Comparison of ENCODE assay signal across 1 mouse cellular context in the genomic region with DNA sequence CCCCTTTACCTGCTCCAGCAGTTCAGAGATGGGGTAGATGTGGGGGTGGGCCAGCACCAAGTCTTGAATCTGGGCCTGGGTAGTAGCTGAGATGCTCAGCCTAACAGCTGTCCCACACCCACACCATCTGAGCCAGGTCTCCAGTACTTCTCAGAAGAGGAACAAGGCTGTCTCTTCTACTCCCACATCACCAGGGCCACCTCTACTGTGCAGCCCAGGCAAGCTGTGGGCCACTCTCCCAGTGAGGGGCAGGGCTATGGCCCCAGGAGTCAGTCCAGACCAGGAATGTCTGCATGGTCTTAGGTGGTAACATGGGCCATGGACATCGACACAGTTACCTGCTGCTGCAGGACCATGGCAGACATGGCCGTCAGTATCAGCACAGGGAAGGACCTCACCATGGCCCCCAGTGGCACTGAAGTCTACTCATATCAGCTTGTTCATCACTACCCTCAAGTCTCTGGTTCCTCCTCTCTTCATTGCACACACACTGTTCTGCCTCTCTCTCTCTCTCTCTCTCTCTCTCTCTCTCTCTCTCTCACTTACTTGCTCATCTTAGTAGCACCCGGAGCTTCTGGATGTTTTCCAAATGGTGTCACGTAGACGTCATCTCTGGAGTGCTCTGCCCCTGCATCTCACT.
TF ChIP-seq lines count a peak whose summit lies in the region.

No protein-coding gene starts in this region.

TF ChIP-seq in MEL, 35 proteins besides CTCF, POLR2A, EP300 and RAD21 (continued from another document):
- TF ChIP-seq TAL1 (IDR thresholded peaks at IDR 0.05; ENCODE audit: low read length) = no peak
- TF ChIP-seq ZKSCAN1 (IDR thresholded peaks at IDR 0.05; ENCODE audit: low read depth, low read length) = no peak
- no peak for TF ChIP-seq MAFK (IDR thresholded peaks at IDR 0.05; ENCODE audit: borderline replicate concordance, low read depth, low read length)
- TF ChIP-seq TCF12 (IDR thresholded peaks at IDR 0.05; ENCODE audit: low read depth, low read length) = peak; percentile 56; the same call in 1 of the 2 replicates
- no peak for TF ChIP-seq ZNF384 (IDR thresholded peaks at IDR 0.05; ENCODE audit: low read depth, low read length)
- TF ChIP-seq CHD1 (IDR thresholded peaks at IDR 0.05; ENCODE audit: low read depth, low read length) = no peak
- no peak for TF ChIP-seq MYC (IDR thresholded peaks at IDR 0.05; ENCODE audit: low read depth, low read length)
- no peak for TF ChIP-seq E2F4 (IDR thresholded peaks at IDR 0.05; ENCODE audit: borderline replicate concordance, low read depth, low read length)
- 0 out of 2 replicates have a peak, but pooled peaks have one; percentile 12 for TF ChIP-seq ELF1 (IDR thresholded peaks at IDR 0.05; ENCODE audit: low read depth, low read length)
- no peak for TF ChIP-seq POLR2AphosphoS2 (IDR thresholded peaks at IDR 0.05; ENCODE audit: low read length)
- TF ChIP-seq USF1 (IDR thresholded peaks at IDR 0.05; ENCODE audit: low read depth, low read length) = no peak
- TF ChIP-seq MAZ (IDR thresholded peaks at IDR 0.05; ENCODE audit: low read depth, low read length) = peak; percentile 35; the same call in 1 of the 2 replicates
- peak; percentile 55; the same call in 1 of the 2 replicates for TF ChIP-seq RCOR1 (IDR thresholded peaks at IDR 0.05; ENCODE audit: low read depth, low read length)
- TF ChIP-seq UBTF (IDR thresholded peaks at IDR 0.05; ENCODE audit: borderline replicate concordance, insufficient read depth, low read depth, low read length) = no peak
- no peak for TF ChIP-seq SMC3 (IDR thresholded peaks at IDR 0.05; ENCODE audit: low read depth, low read length)
- peak; percentile 22; the same call in 1 of the 2 replicates for TF ChIP-seq MXI1 (IDR thresholded peaks at IDR 0.05; ENCODE audit: low read depth, low read length)
- TF ChIP-seq TBP (IDR thresholded peaks at IDR 0.05; ENCODE audit: low read depth, low read length) = 0 out of 2 replicates have a peak, but pooled peaks have one; percentile 15
- TF ChIP-seq BHLHE40 (IDR thresholded peaks at IDR 0.05; ENCODE audit: borderline replicate concordance, low read depth, low read length) = no peak
